ENCODE assay signal across 8 mouse cellular contexts in the genomic region with DNA sequence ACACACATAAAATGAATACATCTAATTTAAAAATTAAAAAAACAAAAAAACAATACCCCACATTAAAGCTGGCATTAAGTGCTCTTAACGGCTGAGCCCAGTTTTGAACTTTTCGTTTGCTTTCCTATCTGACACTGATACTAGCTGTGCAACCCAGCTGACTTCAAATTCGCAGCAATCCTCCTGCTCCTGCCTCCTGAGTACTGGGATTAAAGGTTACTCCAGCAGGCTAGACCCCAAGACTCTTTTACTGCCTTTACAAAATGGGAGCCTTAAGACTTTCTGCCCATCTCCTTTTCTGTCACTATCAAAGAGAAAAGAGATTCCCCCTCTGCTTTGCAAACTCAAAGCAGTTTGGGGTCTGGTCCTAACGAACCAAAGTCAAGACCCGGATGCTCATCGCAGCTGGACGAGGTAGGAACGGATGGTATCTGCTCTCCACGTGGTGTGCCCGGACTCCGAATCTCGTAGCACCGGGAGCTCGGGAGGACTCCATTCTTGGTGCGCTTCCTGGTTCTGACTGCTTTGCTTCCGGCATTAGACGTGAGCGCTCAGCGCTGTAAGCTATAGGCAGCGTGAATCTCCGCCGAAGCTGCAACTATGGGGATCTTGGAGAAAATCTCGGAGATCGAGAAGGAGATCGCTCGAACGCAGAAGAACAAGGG. TPM values are rescaled to one million over a fixed set of nuclear protein-coding genes. Genes with fewer than 3 reads are reported as not detected.
DNase-seq lines count a peak whose midpoint lies in the region; ATAC-seq lines count a peak whose summit lies in the region.

A gene (plus strand): TSS at position 512 of the 665 bp plus-strand sequence.

- 5% methylated on average over 27 of the region's 27 CpGs for WGBS in heart, embryonic 10.5 days
- WGBS in kidney, embryonic 15.5 days: 5% methylated on average over 27 of the region's 27 CpGs

- H3K9me3 ChIP-seq in heart, embryonic 10.5 days: no peaks in the 10 kb centered on the region
- H3K9me3 ChIP-seq in kidney, embryonic 15.5 days (replicated peaks): no peaks in the 10 kb centered on the region

- peaks cover 5% of the 10 kb centered on the region; the same call in 1 of the 2 replicates for H3K27me3 ChIP-seq in heart, embryonic 10.5 days (ENCODE audit: insufficient read depth, poor library complexity, severe bottlenecking)
- no peaks in the 10 kb centered on the region for H3K27me3 ChIP-seq in kidney, embryonic 15.5 days

- H3K4me2 ChIP-seq in kidney, embryonic 15.5 days: peak within 1 kb of the TSS; percentile 78

- H3K4me3 ChIP-seq in heart, embryonic 10.5 days: peak within 1 kb of the TSS; percentile 88
- peak within 1 kb of the TSS; percentile 76 for H3K4me3 ChIP-seq in kidney, embryonic 15.5 days (replicated peaks)

- H3K27ac ChIP-seq in heart, embryonic 10.5 days: peak within 1 kb of the TSS; percentile 85
- H3K27ac ChIP-seq in kidney, embryonic 15.5 days: peak within 1 kb of the TSS; percentile 74

- peak; percentile 72 for ATAC-seq in erythroblast, adult 5-6 weeks (replicated peaks; ENCODE audit: low FRiP score, poor library complexity, severe bottlenecking)
- peak; percentile 79 for ATAC-seq in kidney, embryonic 15.5 days (replicated peaks; ENCODE audit: low FRiP score)
- ATAC-seq in monocyte, adult 5-6 weeks (replicated peaks; ENCODE audit: insufficient number of reproducible peaks, low FRiP score, low TSS enrichment, poor library complexity, severe bottlenecking): peak; percentile 97

- peak; percentile 93 to 94 for DNase-seq in B cell, adult 2 months
- peak; percentile 97 for DNase-seq in brain, adult 2 months (ENCODE audit: low read depth, low spot score)
- DNase-seq in heart, embryonic 10.5 days (ENCODE audit: low spot score): peak; percentile 93
- peak; percentile 85 for DNase-seq in liver
- peak; percentile 87 to 93 for DNase-seq in spleen, postnatal 4 days (ENCODE audit: low spot score in 2 of 2)

- peaks cover 35% of the 10 kb centered on the region for H3K36me3 ChIP-seq in heart, embryonic 10.5 days
- peaks cover 34% of the 10 kb centered on the region for H3K36me3 ChIP-seq in kidney, embryonic 15.5 days

- peak within 1 kb of the TSS; percentile 85 for H3K9ac ChIP-seq in kidney, embryonic 15.5 days

- H3K4me1 ChIP-seq in heart, embryonic 10.5 days: peaks cover 14% of the 10 kb centered on the region
- peaks cover 10% of the 10 kb centered on the region for H3K4me1 ChIP-seq in kidney, embryonic 15.5 days

RNA-seq across cellular contexts. Expression of the gene that starts here (rescaled TPM):
- 3.7 and 9.4 TPM in 2 replicates for total RNA-seq in erythroblast, adult 5-6 weeks (2015; ENCODE audit: low replicate concordance)
- 12.4 and 15.7 TPM in 2 replicates for total RNA-seq in erythroblast, adult 5-6 weeks (2017; ENCODE audit: low replicate concordance)
- 87.6 and 112 TPM in 2 replicates for polyA plus RNA-seq in heart, embryonic 10.5 days (2016; fragmentation: Nextera tagmentation; extraction: Ambion mirVana)
- 106 and 120 TPM in 2 replicates for polyA plus RNA-seq in kidney, embryonic 15.5 days (2015; fragmentation: Nextera tagmentation; extraction: Ambion mirVana)
- 29.6 to 43.7 TPM (median 35.4 TPM) in 3 replicates for total RNA-seq in monocyte, adult 5-6 weeks (2017)

Comparison
In these comparisons a context has a peak if more than half of its experiments do, and no peak if none do; other contexts are left out.
1. Peak in every context shown above with its lines: DNase-seq, ATAC-seq, H3K4me3 ChIP-seq and H3K27ac ChIP-seq.